Mouse (Mus musculus) CD4-positive helper T cell, adult 2 months (primary cell): ENCODE measurements around the gene Cdc37l1.
"Not testable (repeated sequence)": the region's sequence is repeated elsewhere in the genome, so short reads cannot be mapped to it uniquely, and the experiment has no call there.

ENCODE experiments used
- DNase-seq: peaks from one replicate; pipeline ENCODE4 v3.0.0-alpha.2; 2012; ENCODE audit warnings: low read depth, missing footprints, low spot score

Cdc37l1 gene

GRCm38 (mm10) chr19:28990194-28990589, at the start of gene Cdc37l1:
Gene Cdc37l1, plus strand, starts transcription at chr19:28990352.
- DNase-seq, result peak; percentile 93

GRCm38 (mm10) chr19:28941271-28941670, 48.9 kb upstream of the Cdc37l1 start:
- DNase-seq, result no peak

DNA sequence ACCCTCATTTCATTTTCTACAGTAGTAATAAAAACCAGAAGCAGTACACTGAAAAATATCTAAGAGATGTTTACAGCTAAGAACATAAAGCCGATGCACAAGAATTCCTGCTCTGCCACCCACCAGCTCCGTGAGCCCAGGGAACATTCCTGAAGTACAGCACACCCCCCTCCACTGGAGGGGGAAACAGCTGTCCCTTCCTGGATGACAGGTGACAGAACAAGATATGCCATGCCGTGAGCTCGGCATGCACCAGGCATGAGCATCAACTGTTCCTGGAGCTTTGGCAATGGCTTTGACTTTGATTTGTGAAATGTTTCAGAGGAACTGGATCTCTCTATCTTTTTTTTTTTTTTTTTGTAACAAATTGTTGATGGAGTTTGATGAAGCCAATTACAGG, 43.4 kb upstream of the Cdc37l1 start:
- no peak for DNase-seq

- DNase-seq, result no peak
These were observed 42.8 kb upstream of the Cdc37l1 start for GRCm38 (mm10) chr19:28947311-28947710.

- DNase-seq, result no peak
These were observed 38.9 kb upstream of the Cdc37l1 start for GRCm38 (mm10) chr19:28951251-28951650.

DNA sequence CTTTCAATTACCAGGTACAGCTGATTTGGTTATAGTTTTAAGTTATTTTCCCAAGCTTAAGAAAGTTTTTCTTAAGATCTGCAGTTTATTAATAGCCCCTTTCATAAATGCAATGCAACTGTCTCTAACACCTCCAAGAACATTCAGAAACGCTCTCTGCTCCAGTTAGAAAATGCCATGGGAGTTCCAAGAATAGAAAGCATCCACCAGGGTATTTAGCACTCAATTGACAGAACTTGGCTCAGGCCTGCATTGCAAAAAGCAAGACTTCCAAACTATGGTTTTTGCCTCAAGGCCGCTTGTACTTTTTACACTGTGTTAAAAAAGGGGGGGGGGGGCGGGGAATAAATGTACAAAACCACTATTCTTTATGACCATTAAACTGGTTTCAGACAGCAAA, 27.0 kb upstream of the Cdc37l1 start:
- no peak for DNase-seq

DNA sequence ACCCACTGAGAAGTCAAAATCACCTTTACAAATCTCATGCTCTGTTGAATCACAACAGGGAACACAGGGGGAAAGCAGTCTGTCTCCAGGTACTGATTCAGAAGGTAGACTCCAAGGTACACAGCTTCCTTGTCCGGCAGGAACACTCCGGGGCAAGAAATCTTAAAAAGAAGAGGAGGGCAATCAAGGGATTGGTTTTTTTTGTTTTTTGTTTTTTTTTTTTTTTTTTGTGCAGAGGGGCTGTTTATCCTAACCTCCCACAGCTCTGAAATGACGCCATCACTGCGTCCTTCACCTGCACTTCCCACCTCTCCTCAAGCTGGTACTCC, 26.7 kb upstream of the Cdc37l1 start:
- no peak for DNase-seq

DNA sequence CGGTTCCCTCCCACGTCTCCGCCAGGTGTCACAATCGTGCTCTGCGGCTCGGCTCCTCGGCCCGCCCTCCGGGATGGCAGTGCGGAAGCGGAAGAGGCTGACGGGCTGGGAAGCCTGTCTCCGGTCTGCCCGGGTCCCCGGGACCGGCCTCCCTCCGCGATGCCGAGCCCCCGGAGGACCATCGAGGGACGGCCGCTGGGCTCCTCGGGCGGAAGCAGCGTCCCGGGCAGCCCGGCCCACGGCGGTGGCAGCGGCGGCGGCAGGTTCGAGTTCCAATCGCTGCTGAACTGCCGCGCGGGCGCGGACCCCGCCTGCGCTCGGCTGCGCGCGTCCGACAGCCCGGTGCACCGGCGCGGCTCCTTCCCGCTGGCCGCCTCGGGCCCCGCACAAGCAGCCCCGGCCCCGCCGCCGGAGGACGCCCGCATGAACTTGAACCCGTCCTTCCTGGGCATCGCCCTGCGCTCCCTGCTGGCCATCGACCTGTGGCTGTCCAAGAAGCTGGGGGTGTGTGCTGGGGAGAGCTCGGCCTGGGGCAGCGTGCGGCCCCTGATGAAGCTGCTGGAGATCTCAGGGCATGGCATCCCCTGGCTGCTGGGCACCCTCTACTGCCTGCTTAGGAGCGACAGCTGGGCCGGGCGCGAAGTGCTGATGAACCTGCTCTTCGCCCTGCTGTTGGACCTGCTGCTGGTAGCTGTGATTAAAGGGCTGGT, 26.2 kb upstream of the Cdc37l1 start, which contains the start of gene Plpp6:
Gene Plpp6, plus strand, starts transcription at position 112 of the 710 bp plus-strand sequence.
- peak; percentile 84 for DNase-seq

- DNase-seq, result no peak
These were observed 25.6 kb upstream of the Cdc37l1 start for GRCm38 (mm10) chr19:28964552-28964903.

DNA sequence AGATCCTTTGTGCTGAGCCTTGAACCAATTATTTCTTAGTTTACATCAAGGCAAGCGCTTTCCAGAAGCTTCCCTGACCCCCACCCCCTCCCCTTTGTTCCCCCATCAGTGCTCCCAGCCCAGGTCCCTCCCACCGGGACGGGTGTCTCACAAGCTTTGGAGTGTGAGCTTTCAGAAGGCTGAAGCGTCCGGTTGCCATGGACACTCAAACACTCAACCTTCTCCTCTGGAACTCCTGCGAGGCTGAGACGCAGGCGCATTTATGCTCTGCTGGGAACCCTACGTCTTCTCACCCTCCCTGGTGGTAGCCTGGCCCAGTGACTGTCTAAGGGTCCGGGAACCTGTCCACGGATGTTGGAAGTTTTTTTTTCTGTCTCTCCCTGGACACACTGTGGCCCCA, 22.5 kb upstream of the Cdc37l1 start, which contains the start of gene 4430402I18Rik:
Gene 4430402I18Rik, minus strand, starts transcription at position 149 of the 400 bp plus-strand sequence.
- DNase-seq, result no peak

DNA sequence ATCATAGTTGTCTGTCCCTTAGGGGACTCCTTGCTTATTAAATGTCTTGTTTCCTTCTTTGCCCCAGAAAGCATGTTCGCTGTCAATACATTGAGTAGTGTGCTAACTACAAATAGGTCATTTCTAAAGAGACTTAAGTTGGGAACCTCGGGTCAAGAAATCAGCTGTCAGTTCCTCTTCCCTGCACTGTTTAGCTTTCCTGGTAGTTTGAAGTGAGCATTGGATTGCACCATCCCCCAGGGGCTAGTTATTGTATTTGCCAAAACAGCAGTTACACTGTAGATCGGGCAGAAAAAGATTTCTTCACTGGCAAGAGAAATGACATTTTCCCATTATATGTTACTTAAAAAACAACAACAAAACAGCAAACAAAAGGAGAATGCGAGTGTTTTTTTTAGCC, 22.0 kb upstream of the Cdc37l1 start:
- no peak for DNase-seq

- DNase-seq, result no peak
These were observed 20.9 kb upstream of the Cdc37l1 start for GRCm38 (mm10) chr19:28969231-28969630.

- DNase-seq, result no peak
These were observed 19.9 kb upstream of the Cdc37l1 start for GRCm38 (mm10) chr19:28970251-28970650.

GRCm38 (mm10) chr19:28974862-28975611, 15.1 kb upstream of the Cdc37l1 start:
- peak; percentile 68 for DNase-seq

GRCm38 (mm10) chr19:28982617-28983016, 7.5 kb upstream of the Cdc37l1 start:
- DNase-seq, result no peak

DNA sequence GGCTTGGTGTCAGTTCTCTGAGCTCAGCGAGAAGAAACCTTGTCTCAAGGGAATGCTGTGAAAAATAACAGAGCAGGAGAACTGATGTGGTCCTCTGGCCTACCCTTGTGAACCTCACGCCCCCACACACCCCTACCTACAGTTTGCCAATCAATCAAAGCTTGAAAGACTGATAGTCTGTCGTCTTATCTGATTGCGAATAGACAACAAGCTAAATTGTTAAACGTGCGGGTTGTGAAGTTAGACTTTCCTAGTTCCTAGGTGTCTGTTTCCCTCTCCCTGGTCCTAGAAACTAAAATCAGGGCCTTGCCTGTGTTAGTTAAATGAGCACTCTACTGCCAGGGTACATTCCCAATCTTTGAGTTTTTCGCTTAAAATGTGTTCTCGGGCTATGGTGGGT, 637 bp upstream of the Cdc37l1 start:
- peak; percentile 16 for DNase-seq

GRCm38 (mm10) chr19:28990590-28991221, 554 bp downstream of the Cdc37l1 start:
- DNase-seq, result peak; percentile 69

DNA sequence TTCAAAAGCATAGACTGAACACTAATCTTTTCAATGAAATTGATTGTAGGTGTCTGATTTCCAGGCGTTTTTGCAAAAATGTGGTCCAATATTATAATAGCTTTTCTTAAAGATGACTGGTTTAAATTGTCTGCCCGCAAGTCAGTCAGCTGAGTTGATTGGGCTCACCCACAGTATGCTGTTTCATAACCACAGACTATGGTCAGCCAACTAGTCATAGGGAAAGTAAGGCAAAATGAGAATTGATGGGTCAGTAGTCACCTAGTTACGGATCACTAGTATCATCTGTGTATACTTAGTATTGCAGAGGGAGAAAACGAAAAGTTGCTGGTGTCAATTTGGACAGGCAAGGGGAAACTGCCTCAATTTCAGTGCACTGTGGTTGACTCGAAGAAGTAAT, 1.2 kb downstream of the Cdc37l1 start:
- peak; percentile 17 for DNase-seq

DNA sequence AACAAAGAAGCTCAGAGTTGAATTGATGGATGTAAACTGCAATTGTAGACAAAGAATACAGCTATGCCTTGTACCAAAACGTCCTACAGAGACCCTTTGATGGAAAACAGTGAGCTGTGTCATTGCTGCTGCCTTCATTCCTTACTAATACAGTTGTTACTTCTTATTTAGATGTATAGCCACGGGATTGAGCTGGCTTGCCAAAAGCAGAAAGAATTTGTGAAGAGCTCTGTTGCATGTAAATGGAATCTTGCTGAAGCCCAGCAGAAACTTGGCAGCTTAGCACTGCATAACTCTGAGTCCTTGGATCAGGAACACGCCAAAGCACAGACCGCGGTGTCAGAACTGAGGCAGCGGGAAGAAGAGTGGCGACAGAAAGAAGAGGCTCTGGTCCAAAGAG, 4.7 kb downstream of the Cdc37l1 start:
- DNase-seq, result no peak

DNA sequence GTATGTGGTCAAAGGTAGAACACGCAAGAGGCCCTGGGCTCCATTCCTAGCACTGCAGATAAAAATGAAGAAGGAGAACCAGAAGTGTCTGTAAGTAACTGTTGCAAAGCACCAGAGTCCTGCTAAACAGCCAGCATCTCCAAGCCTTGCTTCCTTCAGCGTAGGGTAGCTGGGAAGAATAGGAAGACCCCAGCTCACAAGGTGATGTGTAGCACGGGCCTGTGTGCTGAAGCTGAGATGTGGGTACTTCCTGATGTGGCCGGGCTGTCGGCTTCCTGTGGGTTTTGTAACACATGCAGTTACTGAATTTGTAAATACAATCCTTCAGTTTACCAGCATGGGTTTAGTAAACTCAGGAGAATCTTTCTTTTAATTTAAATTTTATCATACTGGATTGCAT, 5.2 kb downstream of the Cdc37l1 start:
- no peak for DNase-seq

GRCm38 (mm10) chr19:28997976-28998630, 8.0 kb downstream of the Cdc37l1 start:
- DNase-seq, result no peak

- not testable (repeated sequence) for DNase-seq
These were observed 10.2 kb downstream of the Cdc37l1 start for GRCm38 (mm10) chr19:29000321-29000720.
